Mouse (Mus musculus): ENCODE data around the gene Alg14.

GRCm38 (mm10) chr3:121405101-121405500 lies 113.5 kb downstream of the Alg14 start:
- no peak for TF ChIP-seq POLR2A (IDR thresholded peaks at IDR 0.05; ENCODE audit: insufficient read depth, low read length)
- TF ChIP-seq CTCF (IDR thresholded peaks at IDR 0.05; ENCODE audit: low read depth, low read length), result no peak
